Mouse (Mus musculus) myocyte (in vitro differentiated cells): ENCODE measurements at regions not wholly inside any gene's neighbourhood (a gene's known extent, or its start where the extent isn't known, plus 50 kb on each side); places are given as distances from the start of the nearest gene placed in this dataset.
A peak's percentile ranks its signal among the peaks of the same experiment; 100 is the strongest.

Source experiments
- H3K27me3 ChIP-seq: one replicate; pipeline ENCODE4 v1.6.1; 2011; ENCODE audit not compliant: control insufficient read depth, insufficient read depth, insufficient read length
- H3K36me3 ChIP-seq: one replicate; pipeline ENCODE4 v1.6.1; 2011; ENCODE audit not compliant: control insufficient read depth, insufficient read depth
- H3K4me2 ChIP-seq: one replicate; pipeline ENCODE4 v1.6.1; 2011; ENCODE audit warnings: low read depth, control low read depth
- H3K4me3 ChIP-seq: one replicate; pipeline ENCODE4 v1.5.1; 2011; ENCODE audit warnings: mild to moderate bottlenecking, control low read depth, moderate library complexity
- H3K79me2 ChIP-seq: one replicate; pipeline ENCODE4 v1.6.1; 2011; ENCODE audit not compliant: control insufficient read depth, insufficient read depth
- H3ac ChIP-seq: one replicate; pipeline ENCODE4 v1.6.1; 2011; ENCODE audit not compliant: control insufficient read depth, insufficient read length
- CEBPB ChIP-seq: IDR thresholded peaks from 2 replicates; pipeline ENCODE4 v1.6.1; 2011; ENCODE audit warnings: mild to moderate bottlenecking, moderate library complexity; ENCODE audit not compliant: poor library complexity, insufficient read depth, severe bottlenecking
- E2F4 ChIP-seq: IDR thresholded peaks from one replicate; pipeline ENCODE4 v1.6.1; 2011; ENCODE audit warnings: mild to moderate bottlenecking, control low read depth, moderate library complexity; ENCODE audit not compliant: insufficient read depth
- MAX ChIP-seq: IDR thresholded peaks from one replicate; pipeline ENCODE4 v1.6.1; 2011; ENCODE audit warnings: low read depth, mild to moderate bottlenecking, control low read depth
- MYOD1 ChIP-seq, 3 experiments: IDR thresholded peaks; one replicate each; pipeline ENCODE4 v1.6.1; 2011; ENCODE audit warnings: control low read depth in 2 of 3, low read depth in 2 of 3, mild to moderate bottlenecking in 2 of 3, moderate library complexity in 1 of 3; ENCODE audit not compliant: insufficient read length in 2 of 3, control insufficient read depth in 1 of 3
- MYOG ChIP-seq, 3 experiments: IDR thresholded peaks; one replicate each; pipeline ENCODE4 v1.6.1; 2011; ENCODE audit warnings: control low read depth in 2 of 3, low read depth in 2 of 3, mild to moderate bottlenecking in 2 of 3; ENCODE audit not compliant: insufficient read length in 2 of 3, control insufficient read depth in 1 of 3, insufficient read depth in 1 of 3
- POLR2A ChIP-seq: IDR thresholded peaks from one replicate; pipeline ENCODE4 v1.6.1; 2011; ENCODE audit warnings: low read depth, mild to moderate bottlenecking, control low read depth, moderate library complexity; ENCODE audit not compliant: insufficient read length
- POLR2AphosphoS2 ChIP-seq: IDR thresholded peaks from one replicate; pipeline ENCODE4 v1.6.1; 2011; ENCODE audit warnings: low read depth, control low read depth; ENCODE audit not compliant: insufficient read length
- REST ChIP-seq: IDR thresholded peaks from one replicate; pipeline ENCODE4 v1.6.1; 2011; ENCODE audit warnings: mild to moderate bottlenecking, control low read depth, moderate library complexity; ENCODE audit not compliant: insufficient read depth, insufficient read length
- SRF ChIP-seq: IDR thresholded peaks from one replicate; pipeline ENCODE4 v1.6.1; 2011; ENCODE audit warnings: low read depth; ENCODE audit not compliant: control insufficient read depth, insufficient read length
- TCF12 ChIP-seq: IDR thresholded peaks from one replicate; pipeline ENCODE4 v1.6.1; 2011; ENCODE audit warnings: mild to moderate bottlenecking, control low read depth; ENCODE audit not compliant: poor library complexity, insufficient read depth, severe bottlenecking
- TCF3 ChIP-seq: IDR thresholded peaks from one replicate; pipeline ENCODE4 v1.6.1; 2011; ENCODE audit warnings: low read depth, control low read depth; ENCODE audit not compliant: insufficient read length
- USF1 ChIP-seq: IDR thresholded peaks from one replicate; pipeline ENCODE4 v1.6.1; 2011; ENCODE audit warnings: low read depth, mild to moderate bottlenecking, control low read depth, moderate library complexity

- Histone ChIP-seq H3K36me3 (no peaks in the 10 kb centered on the region), H3ac (no peak overlapping the region), H3K27me3 (no peaks in the 10 kb centered on the region), H3K4me3 (no peak overlapping the region), H3K79me2 (no peaks in the 10 kb centered on the region), H3K4me2 (peak overlapping the region; percentile 44)
- TF ChIP-seq POLR2AphosphoS2, result no peak
- no peak for TF ChIP-seq USF1
- TF ChIP-seq MAX, result no peak
- TF ChIP-seq TCF3, result no peak
- no peak for TF ChIP-seq SRF
- TF ChIP-seq TCF12, result no peak
- no peak for TF ChIP-seq POLR2A
- no peak for TF ChIP-seq E2F4
- no peak for TF ChIP-seq MYOG (IDR thresholded peaks at IDR 0.05; ENCODE audit: control insufficient read depth in 1 of 3, insufficient read depth in 1 of 3, insufficient read length in 2 of 3, low read depth in 2 of 3)
- no peak for TF ChIP-seq CEBPB
- TF ChIP-seq MYOD1 (IDR thresholded peaks at IDR 0.05; ENCODE audit: control insufficient read depth in 1 of 3, insufficient read length in 2 of 3, low read depth in 2 of 3), result no peak
- TF ChIP-seq REST, result no peak
Measured at GRCm38 (mm10) chr15:24588943-24589342, 824.6 kb downstream of the Basp1 start.

DNA sequence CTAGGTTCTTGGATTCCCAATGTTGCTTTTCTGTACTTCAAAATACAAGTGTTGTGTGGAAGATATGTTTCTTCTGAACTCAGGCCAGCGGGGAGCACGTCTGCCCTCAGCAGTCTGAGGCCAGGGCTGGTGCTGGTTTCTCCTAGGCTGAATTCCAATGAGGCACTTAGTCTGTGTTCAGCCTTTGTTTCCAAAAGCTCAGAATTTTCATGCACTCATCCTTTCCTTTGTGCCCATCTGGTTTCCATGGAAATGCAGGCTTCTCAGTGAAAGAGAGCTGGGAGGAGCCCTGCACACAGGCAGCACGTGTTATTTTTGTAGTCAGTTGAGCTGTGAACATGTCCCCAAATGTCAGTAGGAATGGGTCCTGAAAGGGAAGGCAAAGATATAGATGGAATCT is 846.6 kb downstream of the Basp1 start:
- no peaks in the 10 kb centered on the region for H3K27me3 ChIP-seq
- no peak for TF ChIP-seq REST
- no peak for TF ChIP-seq POLR2A
- TF ChIP-seq SRF, result no peak
- no peak for TF ChIP-seq MYOG (IDR thresholded peaks at IDR 0.05; ENCODE audit: control insufficient read depth in 1 of 3, insufficient read depth in 1 of 3, insufficient read length in 2 of 3, low read depth in 2 of 3)
- no peak for TF ChIP-seq TCF3
- no peak for TF ChIP-seq USF1
- TF ChIP-seq MAX, result no peak
- TF ChIP-seq POLR2AphosphoS2, result no peak
- TF ChIP-seq CEBPB, result no peak
- TF ChIP-seq MYOD1 (IDR thresholded peaks at IDR 0.05; ENCODE audit: control insufficient read depth in 1 of 3, insufficient read length in 2 of 3, low read depth in 2 of 3), result no peak
- no peak for TF ChIP-seq E2F4
- no peak overlapping the region for H3K4me3 ChIP-seq
- H3K36me3 ChIP-seq, result no peaks in the 10 kb centered on the region
- H3ac ChIP-seq, result no peak overlapping the region
- H3K4me2 ChIP-seq, result no peak overlapping the region
- H3K79me2 ChIP-seq, result no peaks in the 10 kb centered on the region

- Histone ChIP-seq H3K4me3 (no peak overlapping the region), H3ac (no peak overlapping the region), H3K4me2 (no peak overlapping the region), H3K27me3 (no peaks in the 10 kb centered on the region), H3K79me2 (no peaks in the 10 kb centered on the region), H3K36me3 (no peaks in the 10 kb centered on the region)
- no peak for TF ChIP-seq POLR2A
- no peak for TF ChIP-seq CEBPB
- no peak for TF ChIP-seq TCF12
- TF ChIP-seq SRF, result no peak
- no peak for TF ChIP-seq TCF3
- no peak for TF ChIP-seq REST
- TF ChIP-seq USF1, result no peak
- TF ChIP-seq MAX, result no peak
- TF ChIP-seq MYOG (IDR thresholded peaks at IDR 0.05; ENCODE audit: control insufficient read depth in 1 of 3, insufficient read depth in 1 of 3, insufficient read length in 2 of 3, low read depth in 2 of 3), result no peak
- TF ChIP-seq POLR2AphosphoS2, result no peak
- TF ChIP-seq MYOD1 (IDR thresholded peaks at IDR 0.05; ENCODE audit: control insufficient read depth in 1 of 3, insufficient read length in 2 of 3, low read depth in 2 of 3), result no peak
- TF ChIP-seq E2F4, result no peak
Measured at GRCm38 (mm10) chr15:24556806-24557205, 856.8 kb downstream of the Basp1 start.

GRCm38 (mm10) chr15:24550108-24550507 is 863.5 kb downstream of the Basp1 start:
- Histone ChIP-seq H3K79me2 (no peaks in the 10 kb centered on the region), H3K4me3 (no peak overlapping the region), H3ac (no peak overlapping the region), H3K36me3 (no peaks in the 10 kb centered on the region), H3K27me3 (no peaks in the 10 kb centered on the region), H3K4me2 (no peak overlapping the region)
- TF ChIP-seq CEBPB (no peak), POLR2A (no peak), TCF3 (no peak), SRF (no peak), MYOD1 (IDR thresholded peaks at IDR 0.05; ENCODE audit: control insufficient read depth in 1 of 3, insufficient read length in 2 of 3, low read depth in 2 of 3) (no peak), MAX (no peak), E2F4 (no peak), MYOG (IDR thresholded peaks at IDR 0.05; ENCODE audit: control insufficient read depth in 1 of 3, insufficient read depth in 1 of 3, insufficient read length in 2 of 3, low read depth in 2 of 3) (no peak), REST (no peak), TCF12 (no peak), POLR2AphosphoS2 (no peak), USF1 (no peak)
